Mouse (Mus musculus) frontal cortex, postnatal 36 days (tissue): ENCODE results near the gene Celsr1.

Source experiments
- DNase-seq, 2 experiments: peaks; one replicate each; pipeline ENCODE4 v3.0.0; 2022; ENCODE audit warnings: low spot score in 2 of 2

The Celsr1 gene

DNA sequence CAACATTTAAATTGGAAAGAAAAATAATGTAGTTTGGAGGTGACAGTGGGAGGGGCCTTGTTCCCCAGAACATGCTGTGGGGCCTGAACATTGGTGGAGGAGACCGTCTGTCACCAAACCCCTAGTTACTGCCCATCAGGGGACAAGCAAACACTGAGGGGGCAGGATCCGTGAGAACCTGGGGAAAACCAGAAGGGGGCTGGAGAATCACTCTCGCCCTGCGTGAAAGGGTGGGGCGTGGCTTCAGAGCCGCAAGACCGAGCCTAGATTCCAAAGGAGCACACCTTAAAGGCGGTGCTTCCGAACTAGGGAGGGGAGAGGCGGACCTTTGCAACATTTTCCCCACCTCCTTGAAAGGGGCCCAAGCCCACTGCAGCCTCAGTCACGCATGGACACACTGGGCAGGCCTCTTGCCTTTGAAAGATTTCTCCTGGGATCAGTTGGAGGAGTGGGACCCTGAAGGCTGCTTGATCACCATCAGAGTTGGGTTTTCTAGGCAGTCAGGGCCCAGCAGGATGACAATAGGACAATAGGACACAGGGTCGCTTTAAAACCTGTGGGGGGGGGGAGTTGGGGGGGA lies 1.3 kb upstream of the Celsr1 start:
- no peak for DNase-seq

GRCm38 (mm10) chr15:86034021-86034523 lies 495 bp upstream of the Celsr1 start:
- DNase-seq: no peak

- no peak for DNase-seq
Observed at GRCm38 (mm10) chr15:86032811-86033190, 776 bp downstream of the Celsr1 start.

DNA sequence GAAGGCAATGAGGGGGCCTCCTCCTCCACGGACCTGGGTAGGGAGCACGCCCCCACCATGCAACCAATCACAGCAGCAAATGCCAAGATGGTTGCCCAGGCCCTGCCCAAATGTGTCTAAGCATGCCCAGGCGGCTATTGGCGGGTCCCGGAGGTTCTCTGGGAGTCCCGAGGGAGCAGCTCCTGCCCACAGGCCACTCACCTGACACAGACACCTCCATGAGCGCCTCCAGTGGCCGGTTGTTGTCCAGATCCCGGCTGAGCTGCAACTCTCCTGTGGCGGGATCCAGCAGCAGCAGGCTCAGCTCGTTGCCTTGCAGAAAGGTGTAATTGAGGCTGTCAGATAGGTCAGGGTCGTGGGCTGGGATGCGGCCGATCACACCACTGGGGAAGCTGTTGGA lies 3.6 kb downstream of the Celsr1 start:
- DNase-seq: no peak

GRCm38 (mm10) chr15:86027871-86028270 lies 5.7 kb downstream of the Celsr1 start:
- no peak for DNase-seq

- DNase-seq: no peak
Observed at GRCm38 (mm10) chr15:86021971-86022370, 11.6 kb downstream of the Celsr1 start.

- DNase-seq: no peak
Observed at GRCm38 (mm10) chr15:86021301-86021700, 12.3 kb downstream of the Celsr1 start.

GRCm38 (mm10) chr15:86020008-86020407 lies 13.6 kb downstream of the Celsr1 start:
- no peak for DNase-seq

GRCm38 (mm10) chr15:86018753-86019512 lies 14.6 kb downstream of the Celsr1 start:
- DNase-seq: no peak

GRCm38 (mm10) chr15:86017336-86017735 lies 16.2 kb downstream of the Celsr1 start:
- no peak for DNase-seq

GRCm38 (mm10) chr15:86015860-86016541 lies 17.6 kb downstream of the Celsr1 start:
- DNase-seq: no peak

DNA sequence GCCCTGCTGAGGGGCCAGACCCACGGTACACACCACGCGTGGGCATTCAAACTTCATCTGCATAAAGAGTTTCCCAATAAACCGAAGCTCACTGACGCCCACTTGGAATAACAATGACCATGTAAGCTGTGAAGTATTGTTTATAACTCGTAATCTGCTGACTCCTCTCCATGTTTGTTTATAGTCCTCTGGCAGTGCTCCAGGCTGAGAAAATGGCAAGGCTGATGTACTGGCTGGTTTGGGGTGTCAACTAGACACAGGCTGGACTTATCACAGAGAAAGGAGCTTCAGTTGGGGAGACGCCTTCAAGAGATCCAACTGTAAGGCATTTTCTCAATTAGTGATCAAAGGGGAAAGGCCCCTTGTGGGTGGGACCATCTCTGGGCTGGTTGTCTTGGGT lies 18.6 kb downstream of the Celsr1 start:
- no peak for DNase-seq

GRCm38 (mm10) chr15:86013656-86014055 lies 19.9 kb downstream of the Celsr1 start:
- no peak for DNase-seq

DNA sequence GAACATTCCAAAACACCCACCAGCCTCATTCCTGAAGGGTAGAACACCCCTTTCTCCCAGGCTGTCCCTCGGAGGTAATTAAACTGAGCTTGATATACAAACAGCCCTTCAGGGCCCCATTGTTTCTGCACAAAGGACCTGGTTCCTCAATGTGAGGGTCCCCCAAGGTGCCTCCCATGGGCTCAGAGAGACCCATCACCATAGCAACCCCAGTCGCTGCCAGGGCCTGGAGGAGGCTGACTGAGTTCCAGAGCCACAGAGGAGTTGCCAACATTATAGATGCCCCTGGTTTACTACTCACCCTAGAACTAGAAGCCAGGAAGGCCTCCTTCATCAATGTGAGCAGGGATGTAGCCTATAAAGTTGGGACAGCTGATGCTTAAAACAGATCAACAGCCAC lies 20.4 kb downstream of the Celsr1 start:
- no peak for DNase-seq

DNA sequence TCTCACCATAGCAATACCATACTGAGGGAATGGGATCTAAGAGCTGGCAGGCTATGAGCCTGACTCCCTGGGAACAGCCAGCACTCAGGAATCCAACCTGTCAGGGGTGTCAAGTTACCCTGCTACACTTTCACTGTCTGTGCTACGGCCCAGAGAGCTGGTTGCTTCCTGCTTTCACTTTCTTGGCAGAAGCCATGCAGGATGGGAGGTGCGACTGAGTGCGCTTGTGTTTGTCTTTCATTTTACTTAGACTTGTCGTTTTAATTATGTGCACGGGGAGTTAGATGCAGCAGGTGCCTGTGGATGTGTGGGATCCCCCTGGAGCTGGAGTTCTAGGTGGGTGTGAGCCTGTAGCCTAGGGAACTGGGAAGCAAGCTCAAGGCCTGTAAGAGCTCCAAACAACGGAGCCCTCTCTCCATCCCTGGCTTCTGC lies 25.9 kb downstream of the Celsr1 start:
- no peak for DNase-seq

- no peak for DNase-seq
Observed at GRCm38 (mm10) chr15:86005691-86006525, 27.7 kb downstream of the Celsr1 start.

DNA sequence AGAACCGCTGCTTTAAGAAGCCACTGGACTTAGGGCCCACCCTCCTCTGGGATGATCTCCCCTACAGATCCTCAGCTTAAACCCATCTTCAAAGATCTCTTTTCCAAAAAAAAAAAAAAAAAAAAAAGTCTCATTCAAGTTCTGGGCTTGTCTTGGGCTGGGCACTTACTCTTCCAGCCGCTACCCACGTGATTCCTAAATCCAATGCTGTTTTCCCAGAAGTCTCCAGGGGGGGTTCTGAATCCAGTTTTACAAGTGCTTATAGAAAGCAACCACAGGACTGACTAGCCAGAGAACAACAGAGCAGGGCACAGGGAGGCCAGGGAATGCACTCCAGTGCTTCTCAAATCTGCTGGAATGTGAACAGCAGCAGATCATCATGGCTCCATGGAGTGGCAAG lies 29.5 kb downstream of the Celsr1 start:
- DNase-seq: no peak

DNA sequence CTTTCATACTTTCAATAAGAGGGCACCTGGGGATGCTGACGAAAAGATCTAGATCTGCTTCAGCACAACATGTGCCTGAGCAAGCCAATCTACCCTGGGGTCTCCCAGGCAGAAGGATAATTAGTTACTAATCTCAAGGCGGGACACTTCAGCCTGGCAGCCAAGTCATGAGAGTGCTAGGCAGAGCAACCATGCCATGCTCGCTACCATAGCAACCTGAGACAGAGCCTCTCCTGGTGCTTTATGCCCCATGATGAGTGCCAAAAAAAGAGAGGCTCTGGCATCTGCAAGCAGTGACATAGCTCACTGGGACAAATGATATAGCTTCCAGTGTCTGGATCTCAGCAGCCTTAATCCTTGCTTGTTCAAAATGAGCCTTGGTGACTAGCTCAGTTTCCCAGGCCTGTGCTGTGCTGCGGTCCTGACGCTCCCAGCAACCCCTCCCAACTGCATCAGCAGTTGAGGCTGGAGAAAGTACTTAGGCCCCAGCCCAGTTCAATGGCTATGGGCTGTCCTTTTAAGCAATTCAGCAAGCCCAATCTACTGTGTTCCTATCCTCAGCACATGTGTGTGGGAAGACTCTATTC lies 32.8 kb downstream of the Celsr1 start:
- peak; percentile 8 to 22 for DNase-seq

GRCm38 (mm10) chr15:85998525-85999230 lies 34.9 kb downstream of the Celsr1 start:
- no peak for DNase-seq

DNA sequence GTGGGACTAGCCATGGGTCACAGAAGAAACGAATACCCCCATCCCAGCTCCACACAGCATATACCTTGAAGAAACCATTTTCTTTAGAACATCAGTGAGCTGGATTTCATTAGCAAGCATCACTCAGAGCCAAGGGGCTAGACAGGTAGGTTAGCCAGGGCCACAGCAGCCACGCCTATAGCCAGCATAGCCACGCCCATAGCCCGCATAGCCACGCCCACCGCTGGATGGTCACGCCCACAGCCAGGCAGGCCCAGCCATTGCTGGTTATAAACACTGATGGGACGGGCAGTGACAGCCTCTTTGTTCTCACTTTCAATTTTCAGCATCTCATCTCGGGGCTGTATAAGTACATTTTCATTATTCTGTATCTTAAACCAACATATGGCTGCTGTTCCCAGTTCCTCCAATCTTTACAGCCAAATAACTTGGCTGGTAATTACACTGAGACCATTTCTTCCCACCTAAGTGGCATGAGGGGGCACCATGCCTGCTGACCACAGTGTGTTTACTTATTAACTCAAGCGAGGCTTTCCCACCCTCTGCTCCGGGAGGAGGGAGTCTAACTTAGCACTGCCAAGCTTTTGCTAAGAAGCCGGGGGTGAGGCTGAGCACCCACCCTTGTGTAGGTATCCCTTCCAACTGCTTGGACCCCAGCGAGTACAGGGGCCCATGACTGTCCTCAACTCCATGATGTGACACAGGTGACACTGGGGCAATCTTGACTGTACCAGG lies 37.4 kb downstream of the Celsr1 start:
- DNase-seq: no peak
